Mouse (Mus musculus) heart, postnatal 4 days (tissue): ENCODE results near the gene Flywch2. TPM values are rescaled to one million over a fixed set of nuclear protein-coding genes. Genes with fewer than 3 reads are reported as not detected.

Experiments used
- microRNA-seq, 2 experiments: library from miRNA; unstranded; fragments of <30 nt; microRNA quantifications; one replicate each; pipeline ENCODE4 v1.2.0; 2021 to 2022
- total RNA-seq, 2 experiments: library from RNA; stranded (reverse); gene quantifications; 2 replicates each; pipeline ENCODE4 v1.2.3; 2021

The Flywch2 gene
- total RNA-seq, 2 experiments from 2014 or later: 1.2 to 2.2 TPM

Small RNA genes within 50 kb of the gene (microRNA-seq; reads per million reads assigned to microRNA genes)
- 2.2 to 3.1 reads per million in 2 experiments for gene Mir5125

Other genes with a start within 250 kb of the Flywch2 start
- 1 to 10 TPM; 5.8 to 6.3 TPM for gene Zfp213, start 221.8 kb downstream of the Flywch2 start, total RNA-seq
- gene Zfp13, start 186.6 kb downstream of the Flywch2 start, total RNA-seq: 10 to 100 TPM in 1 of 2 experiments, 1 to 10 TPM in 1; 9.3 to 10.3 TPM
- gene Zscan10, start 185.2 kb downstream of the Flywch2 start, total RNA-seq: not detected
- gene Mmp25, start 140.8 kb downstream of the Flywch2 start, total RNA-seq: under 1 TPM; 0.48 to 0.50 TPM
- under 1 TPM in 1 of 2 experiments, not detected in 1; 0.14 TPM for gene Bicdl2, start 125.6 kb downstream of the Flywch2 start, total RNA-seq
- gene Hcfc1r1, start 112.5 kb downstream of the Flywch2 start, total RNA-seq: 100 to 1,000 TPM; 214 to 238 TPM
- gene Thoc6, start 112.2 kb downstream of the Flywch2 start, total RNA-seq: 10 to 100 TPM; 24.8 to 28.8 TPM
- gene Tnfrsf12a, start 108.6 kb downstream of the Flywch2 start, total RNA-seq: 100 to 1,000 TPM; 212 to 246 TPM
- gene Cldn6, start 106.8 kb downstream of the Flywch2 start, total RNA-seq: not detected
- not detected for gene Cldn9, start 102.1 kb downstream of the Flywch2 start, total RNA-seq
- gene 1520401A03Rik, start 63.3 kb downstream of the Flywch2 start, total RNA-seq: not detected
- gene Pkmyt1, start 59.7 kb downstream of the Flywch2 start, total RNA-seq: 10 to 100 TPM; 16.6 to 16.7 TPM
- 10 to 100 TPM; 19.1 to 19.3 TPM for gene Paqr4, start 45.2 kb downstream of the Flywch2 start, total RNA-seq
- gene Kremen2, start 40.2 kb downstream of the Flywch2 start, total RNA-seq: not detected
- 10 to 100 TPM; 32.8 to 33.4 TPM for gene Flywch1, start 14.5 kb downstream of the Flywch2 start, total RNA-seq
- 100 to 1,000 TPM; 275 to 287 TPM for gene Srrm2, start 4.5 kb upstream of the Flywch2 start, total RNA-seq
- gene Elob, start 43.1 kb upstream of the Flywch2 start, total RNA-seq: 100 to 1,000 TPM; 413 to 427 TPM
- not detected for gene Prss33, start 50.0 kb upstream of the Flywch2 start, total RNA-seq
- gene Prss32, start 57.8 kb upstream of the Flywch2 start, total RNA-seq: not detected
- not detected for gene Prss41, start 58.1 kb upstream of the Flywch2 start, total RNA-seq
- gene Prss21, start 82.0 kb upstream of the Flywch2 start, total RNA-seq: not detected
- gene Dcpp1, start 94.8 kb upstream of the Flywch2 start, total RNA-seq: not detected
- gene Dcpp2, start 94.8 kb upstream of the Flywch2 start, total RNA-seq: not detected
- not detected for gene Dcpp3, start 131.4 kb upstream of the Flywch2 start, total RNA-seq
- not detected for gene Sbp, start 155.6 kb upstream of the Flywch2 start, total RNA-seq
- gene Sbpl, start 169.2 kb upstream of the Flywch2 start, total RNA-seq: not detected
- not detected for gene Prss30, start 194.5 kb upstream of the Flywch2 start, total RNA-seq
- not detected for gene Prss22, start 212.0 kb upstream of the Flywch2 start, total RNA-seq